Mouse (Mus musculus): ENCODE results near the gene Irf2. TPM values are rescaled to one million over a fixed set of nuclear protein-coding genes. Genes with fewer than 3 reads are reported as not detected.

Gene Irf2
- 10 to 100 TPM; 67.9 to 76.9 TPM for total RNA-seq (2021)
- long read RNA-seq, experiment 1, partial matches to known transcripts: 10 of 14 reads
- long read RNA-seq, experiment 1, other reads (novel, unspliced or antisense): 2 of 14 reads
- long read RNA-seq, experiment 2, partial matches to known transcripts: 0 of 3 reads
- long read RNA-seq, experiment 2, other reads (novel, unspliced or antisense): 2 of 3 reads

DNA sequence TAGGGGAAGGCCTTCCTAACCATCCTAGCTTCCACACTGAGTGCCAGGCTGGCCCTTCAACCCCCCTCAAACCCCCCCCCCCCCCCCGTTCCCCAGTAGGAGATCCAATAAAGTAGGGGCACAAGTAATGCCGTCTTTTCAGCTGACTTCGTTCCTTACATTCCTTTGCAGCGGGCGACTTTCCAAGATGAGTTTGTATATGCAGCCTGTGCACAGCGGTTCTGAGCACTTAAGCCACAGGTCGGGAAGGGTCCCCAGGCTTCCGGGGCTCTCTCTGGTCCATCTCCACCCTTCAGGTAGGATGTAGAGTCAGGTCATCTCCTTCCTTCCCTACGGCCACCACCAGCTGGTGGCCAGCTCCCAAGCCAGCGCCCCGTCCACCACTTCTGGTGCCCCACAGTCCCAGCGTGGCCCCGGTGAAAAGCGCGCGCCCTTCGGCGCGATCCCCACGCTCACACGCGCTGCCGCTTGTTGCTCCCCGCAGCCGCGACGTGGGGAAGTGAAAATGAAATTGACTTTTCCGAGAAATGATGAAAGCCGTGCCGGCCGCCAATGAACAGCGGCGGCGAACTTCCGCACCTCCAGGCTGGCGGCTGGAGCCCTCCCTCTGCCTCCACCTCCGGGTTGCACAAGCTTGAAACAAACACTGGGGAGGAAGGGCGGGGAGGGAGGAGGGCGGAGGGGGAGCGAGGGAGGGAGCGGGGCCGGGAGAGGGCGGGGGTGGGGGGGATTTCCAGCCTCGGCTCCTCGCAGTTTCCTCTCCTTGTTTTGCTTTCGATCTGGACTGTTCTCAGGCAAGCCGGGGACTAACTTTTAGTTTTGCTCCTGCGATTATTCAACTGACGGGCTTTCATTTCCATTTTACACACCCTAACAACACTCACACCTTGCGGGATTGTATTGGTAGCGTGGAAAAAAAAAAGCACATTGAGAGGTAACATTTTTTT, at the start of gene Irf2:
TSS of gene Irf2 (plus strand) at position 730 of the 947 bp plus-strand sequence.
- peak; percentile 90 to 93 for DNase-seq

DNA sequence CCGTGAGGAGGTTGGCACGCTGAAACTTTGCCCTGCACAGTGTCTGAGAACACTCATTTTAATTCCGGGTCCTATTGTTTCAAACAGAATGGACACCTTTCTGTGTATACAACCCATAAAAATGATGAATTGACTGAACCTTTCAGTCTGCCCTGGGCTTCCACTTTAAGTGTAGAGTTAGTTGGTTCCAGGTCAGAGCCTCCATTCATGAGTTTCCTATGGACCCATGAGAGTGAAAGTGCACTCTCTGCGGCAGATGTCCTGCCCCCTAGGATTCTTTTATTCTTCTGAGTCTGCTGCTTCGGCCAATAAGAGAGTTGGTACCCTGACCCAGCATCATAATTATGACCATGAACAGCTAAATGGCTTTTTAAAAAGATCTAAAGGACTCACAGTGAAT, 49.4 kb upstream of the Irf2 start:
- no peak for DNase-seq

DNA sequence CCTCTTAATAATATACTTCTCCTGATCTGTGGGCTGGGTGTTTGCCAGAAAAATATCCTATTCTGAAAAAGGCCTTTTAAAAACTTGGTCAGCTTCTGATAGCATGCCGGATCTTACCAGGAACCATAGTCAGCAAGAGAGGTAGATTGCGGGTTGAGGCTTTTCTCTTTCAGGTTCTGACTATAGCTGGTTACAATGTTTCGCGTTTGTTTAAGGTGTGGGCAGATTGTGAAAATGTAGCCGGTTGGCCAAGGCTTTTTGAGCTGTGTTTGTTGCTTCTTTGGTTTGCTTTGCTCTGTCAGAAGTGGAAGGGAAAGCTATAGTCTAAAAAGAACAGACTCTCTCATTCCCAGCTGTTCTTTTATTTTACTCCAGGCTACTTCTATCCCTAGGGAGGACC, 49.0 kb upstream of the Irf2 start:
- no peak for DNase-seq

DNA sequence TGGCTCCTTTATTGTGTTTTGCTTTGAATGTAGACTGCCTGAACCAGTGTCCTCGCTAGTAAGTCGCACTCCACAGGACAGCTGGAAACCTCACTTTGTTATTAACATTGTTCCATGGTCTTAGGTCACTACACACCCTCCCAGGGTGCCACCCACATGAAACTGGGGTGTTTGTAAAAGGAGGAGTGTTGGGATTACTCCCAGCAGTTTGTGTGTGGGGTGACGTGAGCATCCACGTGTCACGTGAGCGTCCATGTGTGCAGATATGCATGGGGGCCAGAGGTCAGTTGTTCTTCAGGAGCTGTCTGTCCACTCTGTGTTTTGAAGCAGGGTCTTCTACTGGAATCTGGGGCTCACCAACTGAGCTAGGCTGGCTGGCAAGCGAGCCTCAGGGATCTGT, 48.2 kb upstream of the Irf2 start:
- no peak for DNase-seq

DNA sequence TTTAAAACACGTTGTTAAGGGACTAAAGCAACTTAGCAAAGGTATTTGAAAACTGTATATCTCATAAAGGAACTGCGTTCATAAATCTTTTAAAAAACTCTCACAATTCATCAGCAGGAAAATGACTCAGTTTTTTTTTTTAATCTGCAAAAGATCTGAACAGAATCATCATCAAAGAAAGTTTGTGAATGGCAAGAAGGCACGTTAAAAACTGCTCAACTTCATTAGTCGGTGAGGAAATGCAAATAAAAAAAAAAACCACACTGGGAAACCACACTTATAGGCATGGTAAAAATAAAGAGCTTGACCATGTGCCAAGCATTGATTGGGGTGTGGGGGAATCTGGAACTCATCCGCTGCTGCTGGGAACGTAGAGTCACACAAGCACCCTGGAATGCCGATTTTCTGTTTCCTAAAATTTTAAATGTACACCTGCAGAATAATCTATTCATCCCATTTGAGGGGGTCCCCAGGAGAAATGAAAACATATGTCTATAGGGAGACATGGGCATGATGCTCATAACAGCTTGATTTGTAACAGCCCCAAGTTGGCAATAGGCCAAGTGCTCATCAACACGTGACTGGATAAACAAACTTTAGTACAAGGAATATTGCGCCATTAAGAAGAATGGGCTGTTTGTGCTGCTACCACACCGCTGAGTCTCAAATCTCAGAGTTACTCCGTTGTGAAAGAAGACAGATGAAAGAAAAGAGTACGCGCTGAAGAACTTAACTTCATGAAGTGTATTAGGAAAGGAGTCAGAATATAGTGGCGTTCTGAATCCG, 43.1 kb upstream of the Irf2 start:
- DNase-seq: peak in 1 of 2 experiments; percentile 15

DNA sequence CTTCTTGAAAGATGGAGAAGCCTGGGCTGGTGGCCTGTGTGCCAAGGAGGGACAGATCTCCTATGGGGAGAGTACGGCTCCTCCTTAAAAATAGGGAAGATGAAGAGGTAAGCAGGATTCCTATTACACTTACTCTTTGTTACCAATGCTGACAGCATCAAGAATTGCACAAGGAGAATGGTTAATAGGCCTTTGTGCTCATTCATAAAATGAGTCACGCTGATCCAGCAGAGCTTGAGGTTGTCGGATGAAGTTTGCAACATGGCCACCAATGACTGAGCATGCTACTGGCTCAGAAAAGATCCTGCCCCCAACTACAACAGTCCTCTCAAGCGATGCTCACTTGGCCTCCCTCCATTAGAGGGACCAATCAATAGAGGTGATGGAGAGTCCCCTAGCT, 42.0 kb upstream of the Irf2 start:
- DNase-seq: peak in 1 of 2 experiments; percentile 15

DNA sequence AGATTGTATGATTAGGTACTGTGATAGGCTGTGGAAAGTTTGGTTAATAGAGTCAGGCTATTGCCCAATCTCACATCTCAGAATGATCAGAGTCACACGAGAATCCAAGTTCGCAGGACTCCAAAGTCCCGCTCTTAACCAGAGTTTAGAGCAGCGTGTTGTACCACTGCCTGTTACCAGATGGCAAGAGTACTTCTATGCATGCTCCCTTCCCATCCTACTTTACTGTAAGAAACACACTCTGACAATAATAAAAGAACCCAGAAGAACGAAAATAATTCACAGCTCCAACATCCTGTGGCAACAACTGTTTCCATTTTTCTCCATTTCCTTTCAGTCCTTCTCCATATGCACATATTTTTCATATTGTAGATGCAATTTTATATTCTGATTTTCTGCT, 41.4 kb upstream of the Irf2 start:
- no peak for DNase-seq

DNA sequence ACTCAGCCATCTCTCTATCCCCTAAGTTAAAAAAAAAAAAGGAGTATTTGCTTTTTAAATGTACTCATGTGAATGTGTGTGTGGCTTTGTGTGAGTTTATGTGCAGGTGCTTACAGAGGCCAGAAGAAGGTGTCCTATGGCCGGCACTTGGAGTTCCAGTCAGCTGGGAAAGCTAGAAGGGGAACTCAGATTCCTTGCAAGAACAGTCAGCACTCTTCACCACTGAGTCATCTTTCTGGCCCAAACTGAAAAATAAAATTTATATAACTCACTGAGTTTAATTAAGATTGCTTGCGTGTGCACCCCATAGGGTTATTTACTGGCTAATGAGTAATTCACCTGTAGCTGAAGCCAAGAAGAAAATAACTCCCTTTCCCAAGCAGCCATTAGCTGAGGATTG, 34.4 kb upstream of the Irf2 start:
- DNase-seq: peak in 1 of 2 experiments; percentile 8

DNA sequence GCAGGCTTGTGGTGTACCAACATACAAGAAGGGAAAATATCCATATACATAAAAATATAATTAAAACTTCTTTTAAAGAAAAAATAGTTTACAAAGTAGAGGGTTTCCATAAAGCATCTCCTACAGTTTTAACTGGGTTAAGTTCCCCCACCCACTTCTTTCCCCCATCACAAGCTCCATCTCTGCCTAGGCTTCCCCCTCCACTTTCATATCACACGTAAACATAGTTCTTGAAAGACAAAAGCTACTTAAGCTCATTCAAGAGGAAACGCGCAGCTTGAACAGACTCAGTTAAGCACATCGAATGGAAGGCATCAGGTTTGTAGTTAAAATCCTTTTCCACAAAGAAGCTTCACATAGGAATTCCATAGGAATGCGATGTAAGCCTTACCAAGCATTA, 32.8 kb upstream of the Irf2 start:
- DNase-seq: no peak

DNA sequence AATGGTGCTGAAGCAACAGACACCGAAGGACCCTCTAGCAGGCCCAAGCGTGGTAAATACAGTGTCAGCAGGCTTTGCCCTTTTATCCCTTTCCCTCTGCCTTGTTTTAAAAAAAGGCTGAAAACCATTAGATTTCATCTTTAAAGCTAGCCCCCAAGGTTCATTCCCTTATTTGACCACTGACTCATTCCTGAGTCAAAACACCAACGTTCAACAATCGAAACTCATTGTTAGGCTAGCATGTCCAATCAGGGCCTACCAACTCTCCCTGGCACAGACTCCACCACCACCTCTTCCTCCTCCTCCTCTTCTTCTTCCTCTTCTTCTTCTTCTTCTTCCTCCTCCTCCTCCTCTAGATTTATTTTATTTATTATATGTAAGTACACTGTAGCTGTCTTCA, 30.2 kb upstream of the Irf2 start:
- no peak for DNase-seq

DNA sequence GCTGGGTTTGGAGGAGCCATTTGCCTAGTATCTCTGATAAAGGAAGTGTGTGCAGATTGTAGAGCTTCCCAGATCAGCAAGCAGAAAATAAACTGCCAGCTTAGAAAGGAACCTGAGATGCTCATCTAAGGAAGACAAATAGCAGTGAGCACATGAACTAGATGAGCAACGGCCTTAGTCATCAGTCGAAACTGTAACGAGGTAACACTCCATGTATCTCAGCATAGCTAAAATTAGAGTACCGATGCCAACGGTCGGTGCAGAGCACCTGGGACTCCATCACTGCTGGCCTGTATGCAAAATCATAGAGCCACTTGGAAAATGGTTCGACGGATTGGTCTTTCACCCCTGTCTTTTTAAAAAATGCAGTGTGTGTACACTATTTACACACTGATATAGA, 29.2 kb upstream of the Irf2 start:
- no peak for DNase-seq

DNA sequence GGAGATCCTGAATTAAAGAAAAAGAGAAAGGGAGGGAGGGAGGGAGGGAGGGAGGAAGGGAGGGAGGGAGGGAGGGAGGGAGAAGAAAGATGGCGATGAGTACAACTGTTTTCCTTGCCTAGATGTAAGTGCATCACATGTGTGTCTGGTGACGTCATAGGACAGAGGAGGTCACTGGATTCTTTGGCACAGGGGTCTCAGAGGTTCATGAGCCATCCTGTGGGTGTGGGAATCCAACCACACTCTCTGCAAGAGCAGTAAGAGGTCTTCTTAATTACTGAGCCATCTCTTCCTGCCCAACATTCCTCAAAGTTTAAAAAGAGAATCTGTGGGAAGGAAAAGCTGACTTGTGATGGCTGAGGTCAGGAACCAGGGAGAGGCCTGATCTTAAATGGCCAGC, 28.0 kb upstream of the Irf2 start:
- no peak for DNase-seq

DNA sequence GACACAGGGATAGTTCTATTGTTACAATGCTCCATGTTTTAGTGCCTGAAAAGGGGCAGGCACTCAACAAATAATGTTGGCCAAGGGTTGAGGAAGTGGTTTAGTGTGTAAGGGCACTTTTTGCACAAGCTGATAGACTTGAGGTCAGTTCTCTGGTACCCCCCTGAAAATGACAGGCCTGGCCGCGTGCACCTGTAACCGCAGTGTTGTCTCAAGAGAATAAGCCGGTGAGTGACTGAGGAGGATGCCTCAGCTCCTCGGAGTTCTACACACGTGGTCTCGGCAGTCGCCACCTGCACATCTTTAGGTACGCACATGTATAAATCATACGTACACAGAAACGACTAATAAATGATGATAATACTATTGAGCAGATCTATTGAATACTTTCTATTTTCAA, 26.4 kb upstream of the Irf2 start:
- DNase-seq: no peak

DNA sequence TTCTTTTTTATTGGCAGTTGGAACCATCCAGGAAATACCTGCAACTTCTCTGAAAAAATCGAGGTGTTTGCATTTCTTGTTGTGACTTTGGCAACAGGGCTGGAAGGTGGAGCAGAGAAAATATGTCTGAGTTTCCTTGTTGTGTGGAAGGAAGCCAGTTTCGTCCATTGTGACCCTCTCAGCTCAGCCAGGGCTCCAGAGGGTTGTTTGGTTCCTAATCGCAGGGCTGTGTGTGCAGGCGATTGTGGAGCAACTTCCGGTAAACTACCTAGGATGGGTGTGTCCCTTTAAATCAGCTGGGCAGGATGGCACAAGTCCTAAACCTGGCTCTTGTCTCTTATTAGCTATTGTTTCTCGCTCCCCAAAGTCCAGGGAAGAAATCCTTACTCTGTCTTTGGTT, 25.7 kb upstream of the Irf2 start:
- no peak for DNase-seq

DNA sequence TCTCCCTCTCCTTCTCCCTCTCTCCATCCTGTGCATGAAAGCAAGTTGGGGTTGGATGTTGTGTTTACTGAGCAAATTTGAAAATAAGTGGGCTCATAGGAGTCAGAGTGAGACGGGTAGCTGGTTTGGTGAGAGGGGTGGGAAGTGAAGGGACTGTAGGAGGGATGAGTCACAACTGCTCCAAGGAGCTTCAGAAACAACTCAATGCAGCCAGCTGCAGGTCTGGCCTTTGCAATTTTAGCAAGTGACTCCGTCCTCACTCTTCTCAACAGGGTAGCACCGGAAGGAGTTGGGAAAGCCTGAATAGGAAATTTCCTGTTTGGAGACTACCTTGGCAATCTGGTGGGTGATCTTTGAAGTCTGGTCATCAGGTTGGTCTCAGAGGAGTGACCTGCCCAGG, 25.1 kb upstream of the Irf2 start:
- no peak for DNase-seq

DNA sequence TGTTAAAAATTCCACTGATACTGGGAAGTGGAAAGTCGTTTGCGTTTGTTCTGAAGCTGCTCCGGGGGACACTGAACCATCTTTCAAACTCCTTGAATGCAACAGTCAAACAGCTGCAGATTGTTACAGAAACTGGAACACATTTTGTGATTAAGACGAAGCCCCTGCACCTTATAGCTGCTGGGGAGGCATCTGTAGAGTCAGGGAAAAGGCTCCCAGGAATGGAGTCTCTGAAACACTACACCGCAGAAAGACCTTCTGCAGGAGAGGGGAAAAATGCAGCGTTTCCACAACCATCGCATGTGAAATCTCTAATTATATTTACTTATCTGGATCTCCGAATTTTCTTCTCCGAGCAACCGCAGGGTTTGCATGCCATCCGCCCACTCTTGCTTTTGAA, 23.1 kb upstream of the Irf2 start:
- DNase-seq: no peak

DNA sequence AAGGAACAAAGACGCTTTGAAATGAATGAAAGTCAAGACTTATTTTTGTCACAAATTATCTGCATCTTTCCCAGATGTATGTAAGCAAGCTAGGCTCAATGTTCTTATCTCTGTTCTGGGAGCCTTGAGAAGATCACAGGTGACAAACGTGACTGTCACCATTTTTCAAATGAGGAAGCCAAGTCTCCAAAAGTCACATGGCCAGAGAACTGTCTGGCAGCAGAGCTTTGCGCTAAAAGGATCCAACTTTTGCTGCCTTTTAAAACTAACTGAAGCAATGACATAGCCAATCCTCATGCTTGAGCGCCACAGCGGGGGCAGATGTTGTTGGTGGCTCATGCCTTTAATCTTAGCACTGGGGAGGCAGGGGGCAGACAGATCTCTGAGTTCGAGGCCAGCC, 22.4 kb upstream of the Irf2 start:
- DNase-seq: no peak

DNA sequence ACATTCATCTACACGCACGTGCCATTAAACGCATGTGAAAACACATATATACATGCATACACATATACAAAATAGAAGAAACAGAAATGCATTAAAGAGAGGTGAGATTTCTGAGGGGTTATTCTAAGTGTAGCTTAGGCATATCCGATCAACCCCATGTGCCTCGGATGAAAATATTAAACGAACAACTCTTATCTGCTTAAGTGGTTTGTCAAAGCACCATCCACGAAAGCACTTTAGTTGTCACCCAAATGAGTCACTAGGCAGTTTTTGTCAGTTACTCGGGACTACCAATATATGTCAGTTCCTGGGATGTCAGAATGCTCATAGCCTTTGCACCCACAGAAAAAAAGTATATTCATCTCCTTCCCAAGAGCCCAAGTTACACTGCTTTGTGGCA, 21.2 kb upstream of the Irf2 start:
- DNase-seq: no peak

DNA sequence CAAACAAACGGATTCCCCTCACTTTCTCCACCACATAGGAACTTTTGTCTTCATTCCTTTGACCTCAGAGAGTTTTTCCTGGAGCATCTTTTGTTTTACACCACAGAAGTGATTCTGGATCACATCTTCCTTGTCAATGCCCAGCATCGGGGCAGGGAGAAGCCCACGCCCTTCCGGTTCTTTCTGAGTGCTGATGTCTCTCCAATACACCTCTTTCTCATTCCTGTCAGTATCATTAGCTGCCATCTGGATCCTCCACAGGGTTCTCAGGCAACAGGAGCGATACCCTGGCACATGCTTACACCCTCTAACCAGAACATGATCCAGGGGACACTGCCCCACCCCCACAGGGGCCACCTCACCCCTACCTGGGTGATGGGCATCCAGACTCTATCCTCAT, 20.8 kb upstream of the Irf2 start:
- no peak for DNase-seq

DNA sequence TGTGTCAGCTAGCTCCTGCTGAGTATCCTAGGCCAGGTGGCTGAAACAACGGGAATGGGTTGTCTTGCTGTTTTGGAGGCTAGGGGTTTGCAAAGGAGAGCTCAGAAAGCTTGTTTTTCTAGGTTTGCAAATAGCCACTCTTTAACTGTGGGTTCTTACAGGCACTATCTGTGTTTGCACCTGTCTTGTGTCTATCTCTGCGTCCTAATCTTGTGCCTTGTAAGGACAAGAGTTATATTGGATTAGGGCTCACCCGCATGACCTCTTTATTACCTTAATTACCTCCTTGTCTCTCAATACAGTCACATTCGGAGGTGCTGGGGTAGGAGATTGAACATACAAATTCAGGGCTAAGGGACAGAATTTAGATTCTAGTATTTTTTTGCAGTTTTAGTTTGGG, 18.9 kb upstream of the Irf2 start:
- no peak for DNase-seq

DNA sequence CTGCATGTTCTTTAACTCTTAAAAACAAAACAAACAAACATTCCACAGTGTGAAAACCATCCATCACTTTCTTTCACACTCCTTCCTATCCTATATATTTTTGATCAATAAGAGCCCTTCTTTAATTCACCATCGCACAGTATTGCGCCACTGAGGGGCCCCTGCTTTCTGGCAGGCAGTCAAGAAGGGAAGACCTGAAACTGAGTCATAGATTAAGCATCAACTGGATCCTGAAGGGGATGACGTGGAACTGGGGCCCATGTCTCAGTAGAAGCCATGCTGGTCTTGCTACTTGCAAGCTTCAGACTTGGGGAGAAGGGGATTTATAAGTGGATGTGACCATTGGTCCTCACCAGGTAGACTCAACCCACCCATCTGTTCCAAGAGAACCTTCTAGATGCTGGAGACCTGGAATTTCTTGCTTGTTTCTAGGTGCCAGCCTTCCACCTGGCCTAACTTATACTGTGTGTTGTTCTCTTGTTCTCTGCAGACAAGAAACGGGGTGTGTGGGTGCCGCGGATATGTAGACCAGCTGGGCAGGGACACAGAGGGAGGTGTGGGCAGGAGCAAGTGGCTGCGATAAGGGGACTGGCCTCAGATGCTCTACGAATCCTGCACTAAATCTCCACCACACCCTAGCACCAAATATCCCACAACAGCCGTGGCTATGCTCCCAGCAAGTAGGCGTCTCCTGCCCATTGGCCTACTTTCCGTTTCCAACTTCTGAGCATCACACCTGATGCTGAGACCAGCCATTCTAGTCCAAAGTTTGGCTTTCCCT, 18.3 kb upstream of the Irf2 start:
- DNase-seq: no peak

DNA sequence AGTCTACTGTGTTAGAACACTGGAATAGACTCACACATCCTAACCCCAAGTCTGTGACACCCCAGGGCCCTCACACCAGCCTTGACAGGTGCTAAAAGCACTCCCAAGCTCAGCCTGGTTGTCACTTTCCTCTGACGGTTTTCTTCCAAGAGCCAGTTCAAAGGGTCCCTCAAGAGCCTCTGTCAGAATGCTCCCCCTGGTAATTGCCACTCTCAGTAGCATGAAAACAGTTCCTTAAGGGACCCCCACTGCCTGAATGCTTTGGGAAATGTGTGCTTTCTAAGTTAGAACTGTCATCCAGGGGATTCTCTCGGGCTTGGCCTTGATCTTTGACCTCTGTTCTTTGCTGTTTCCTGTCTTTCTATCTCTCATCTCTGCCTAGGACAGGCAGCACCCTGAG, 17.0 kb upstream of the Irf2 start:
- no peak for DNase-seq

All from adrenal gland, postnatal 36 days (tissue).